Mouse (Mus musculus): ENCODE measurements around the gene Adra2b. TPM values are rescaled to one million over a fixed set of nuclear protein-coding genes. Genes with fewer than 3 reads are reported as not detected.

The Adra2b gene
- polyA plus RNA-seq, 1 experiment from 2014 or later, result 0.62 TPM

DNA sequence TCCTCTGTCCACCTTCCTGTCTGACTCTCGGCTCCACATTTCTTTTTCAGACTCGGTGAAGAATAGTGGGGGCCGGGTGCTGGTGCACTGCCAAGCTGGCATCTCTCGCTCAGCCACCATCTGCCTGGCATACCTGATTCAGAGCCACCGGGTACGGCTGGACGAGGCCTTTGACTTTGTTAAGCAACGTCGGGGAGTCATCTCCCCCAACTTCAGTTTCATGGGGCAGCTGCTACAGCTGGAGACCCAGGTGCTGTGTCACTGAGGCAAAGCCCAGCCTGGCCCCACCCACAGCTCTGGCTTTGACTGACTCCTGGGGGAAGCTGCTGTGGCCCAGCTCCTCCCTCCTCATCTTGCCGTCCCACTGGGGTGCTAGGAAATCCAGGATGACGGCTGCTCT lies 25.5 kb upstream of the Adra2b start:
- H3K9ac ChIP-seq (replicated peaks; ENCODE audit: low read depth, low read length), result no peak overlapping the region
- H3K4me2 ChIP-seq (ENCODE audit: low read length), result no peak overlapping the region
- no peak for ATAC-seq
- peaks cover 24% of the 10 kb centered on the region for H3K27me3 ChIP-seq (replicated peaks; ENCODE audit: control insufficient read depth, insufficient read depth, low read length)
- H3K4me1 ChIP-seq (replicated peaks; ENCODE audit: control insufficient read depth, insufficient read depth, low read length), result peaks cover 9% of the 10 kb centered on the region; the same call in 1 of the 2 replicates
- H3K36me3 ChIP-seq (ENCODE audit: control insufficient read depth, insufficient read depth), result no peaks in the 10 kb centered on the region
- H3K9me3 ChIP-seq (ENCODE audit: control insufficient read depth, low read length), result no peaks in the 10 kb centered on the region
- H3K27ac ChIP-seq (ENCODE audit: low read length), result no peak overlapping the region
- no peak overlapping the region; the same call in 1 of the 2 replicates for H3K4me3 ChIP-seq (replicated peaks; ENCODE audit: low read length)
- WGBS, result 54% methylated on average over 11 of the region's 11 CpGs

DNA sequence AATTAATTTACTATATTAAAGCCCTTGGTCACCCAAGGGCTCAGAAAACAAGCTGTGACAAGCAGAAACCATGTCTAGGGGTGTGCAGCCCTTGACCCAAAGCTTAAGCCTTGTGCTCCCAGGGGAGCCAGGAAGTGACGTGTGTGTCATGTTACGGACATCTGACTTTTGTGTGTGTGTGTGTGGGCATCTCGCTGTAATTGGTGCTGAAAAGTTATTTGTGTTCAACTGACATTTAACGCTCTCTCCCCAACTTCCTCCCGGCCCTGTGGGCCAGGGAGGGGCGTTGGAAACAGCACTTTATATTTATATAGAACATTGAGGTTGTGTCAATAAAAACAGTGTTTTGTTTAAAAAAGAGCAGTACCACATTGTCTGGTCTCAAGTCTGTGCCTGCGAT lies 25.0 kb upstream of the Adra2b start:
- ATAC-seq, result no peak
- 71% methylated on average over 7 of the region's 7 CpGs for WGBS
- Histone ChIP-seq H3K36me3 (ENCODE audit: control insufficient read depth, insufficient read depth) (no peaks in the 10 kb centered on the region), H3K4me3 (replicated peaks; ENCODE audit: low read length) (no peak overlapping the region), H3K4me1 (replicated peaks; ENCODE audit: control insufficient read depth, insufficient read depth, low read length) (peaks cover 9% of the 10 kb centered on the region; the same call in 1 of the 2 replicates), H3K9ac (replicated peaks; ENCODE audit: low read depth, low read length) (no peak overlapping the region), H3K27me3 (replicated peaks; ENCODE audit: control insufficient read depth, insufficient read depth, low read length) (peaks cover 24% of the 10 kb centered on the region), H3K27ac (ENCODE audit: low read length) (no peak overlapping the region), H3K9me3 (ENCODE audit: control insufficient read depth, low read length) (no peaks in the 10 kb centered on the region), H3K4me2 (ENCODE audit: low read length) (no peak overlapping the region)

DNA sequence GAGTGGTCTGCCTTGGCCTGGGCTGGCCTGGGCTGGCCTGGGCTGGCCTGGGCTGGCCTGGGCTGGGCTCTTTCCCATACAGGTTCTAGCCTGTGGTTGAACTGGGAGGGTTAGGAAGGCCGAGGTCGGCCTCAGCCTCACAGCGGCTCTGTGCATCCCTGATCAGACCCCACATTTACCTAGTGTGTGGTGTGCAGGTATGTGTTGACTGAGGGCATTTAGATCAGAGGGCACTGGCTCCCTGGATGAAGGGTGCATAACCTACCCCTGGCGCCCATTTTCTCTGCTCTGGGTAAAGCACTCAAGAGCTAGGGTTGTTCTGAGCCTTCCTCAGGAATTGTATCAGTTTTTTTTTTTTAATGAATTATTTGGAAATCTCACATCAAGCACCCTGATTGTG lies 24.6 kb upstream of the Adra2b start, which contains the start of gene Astl:
Gene Astl, plus strand, starts transcription at position 224 of the 400 bp plus-strand sequence.
- no peak for ATAC-seq
- Histone ChIP-seq H3K9ac (replicated peaks; ENCODE audit: low read depth, low read length) (no peak within 1 kb of the TSS), H3K4me2 (ENCODE audit: low read length) (no peak within 1 kb of the TSS), H3K36me3 (ENCODE audit: control insufficient read depth, insufficient read depth) (no peaks in the 10 kb centered on the region), H3K4me1 (replicated peaks; ENCODE audit: control insufficient read depth, insufficient read depth, low read length) (peaks cover 9% of the 10 kb centered on the region; the same call in 1 of the 2 replicates), H3K27ac (ENCODE audit: low read length) (no peak within 1 kb of the TSS), H3K9me3 (ENCODE audit: control insufficient read depth, low read length) (no peaks in the 10 kb centered on the region), H3K4me3 (replicated peaks; ENCODE audit: low read length) (no peak within 1 kb of the TSS; the same call in 1 of the 2 replicates), H3K27me3 (replicated peaks; ENCODE audit: control insufficient read depth, insufficient read depth, low read length) (peaks cover 24% of the 10 kb centered on the region)
- WGBS, result 69% methylated on average over 4 of the region's 4 CpGs

GRCm38 (mm10) chr2:127338833-127339232 lies 24.2 kb upstream of the Adra2b start:
- Histone ChIP-seq H3K27ac (ENCODE audit: low read length) (no peak overlapping the region), H3K9me3 (ENCODE audit: control insufficient read depth, low read length) (no peaks in the 10 kb centered on the region), H3K4me2 (ENCODE audit: low read length) (no peak overlapping the region), H3K36me3 (ENCODE audit: control insufficient read depth, insufficient read depth) (no peaks in the 10 kb centered on the region), H3K27me3 (replicated peaks; ENCODE audit: control insufficient read depth, insufficient read depth, low read length) (peaks cover 24% of the 10 kb centered on the region), H3K4me3 (replicated peaks; ENCODE audit: low read length) (no peak overlapping the region), H3K4me1 (replicated peaks; ENCODE audit: control insufficient read depth, insufficient read depth, low read length) (peaks cover 9% of the 10 kb centered on the region; the same call in 1 of the 2 replicates), H3K9ac (replicated peaks; ENCODE audit: low read depth, low read length) (no peak overlapping the region)
- ATAC-seq, result no peak
- 69% methylated on average over 4 of the region's 4 CpGs for WGBS

- no peaks in the 10 kb centered on the region for H3K36me3 ChIP-seq (ENCODE audit: control insufficient read depth, insufficient read depth)
- H3K9me3 ChIP-seq (ENCODE audit: control insufficient read depth, low read length), result no peaks in the 10 kb centered on the region
- H3K9ac ChIP-seq (replicated peaks; ENCODE audit: low read depth, low read length), result no peak overlapping the region
- ATAC-seq, result no peak
- H3K27ac ChIP-seq (ENCODE audit: low read length), result no peak overlapping the region
- H3K4me3 ChIP-seq (replicated peaks; ENCODE audit: low read length), result no peak overlapping the region
- peaks cover 9% of the 10 kb centered on the region; the same call in 1 of the 2 replicates for H3K4me1 ChIP-seq (replicated peaks; ENCODE audit: control insufficient read depth, insufficient read depth, low read length)
- peaks cover 24% of the 10 kb centered on the region for H3K27me3 ChIP-seq (replicated peaks; ENCODE audit: control insufficient read depth, insufficient read depth, low read length)
- WGBS, result 82% methylated on average over 6 of the region's 6 CpGs
- H3K4me2 ChIP-seq (ENCODE audit: low read length), result no peak overlapping the region
These were observed 23.7 kb upstream of the Adra2b start for GRCm38 (mm10) chr2:127339262-127339661.

- Histone ChIP-seq H3K4me2 (ENCODE audit: low read length) (no peak overlapping the region), H3K27me3 (replicated peaks; ENCODE audit: control insufficient read depth, insufficient read depth, low read length) (peaks cover 12% of the 10 kb centered on the region), H3K9me3 (ENCODE audit: control insufficient read depth, low read length) (no peaks in the 10 kb centered on the region), H3K4me1 (replicated peaks; ENCODE audit: control insufficient read depth, insufficient read depth, low read length) (0 out of 2 replicates have a peak, but pooled peaks cover 4% of the 10 kb centered on the region), H3K27ac (ENCODE audit: low read length) (no peak overlapping the region), H3K4me3 (replicated peaks; ENCODE audit: low read length) (no peak overlapping the region), H3K9ac (replicated peaks; ENCODE audit: low read depth, low read length) (no peak overlapping the region), H3K36me3 (ENCODE audit: control insufficient read depth, insufficient read depth) (no peaks in the 10 kb centered on the region)
- ATAC-seq, result no peak
- WGBS, result 11% methylated on average over 3 of the region's 3 CpGs
These were observed 21.8 kb upstream of the Adra2b start for GRCm38 (mm10) chr2:127341159-127341558.

DNA sequence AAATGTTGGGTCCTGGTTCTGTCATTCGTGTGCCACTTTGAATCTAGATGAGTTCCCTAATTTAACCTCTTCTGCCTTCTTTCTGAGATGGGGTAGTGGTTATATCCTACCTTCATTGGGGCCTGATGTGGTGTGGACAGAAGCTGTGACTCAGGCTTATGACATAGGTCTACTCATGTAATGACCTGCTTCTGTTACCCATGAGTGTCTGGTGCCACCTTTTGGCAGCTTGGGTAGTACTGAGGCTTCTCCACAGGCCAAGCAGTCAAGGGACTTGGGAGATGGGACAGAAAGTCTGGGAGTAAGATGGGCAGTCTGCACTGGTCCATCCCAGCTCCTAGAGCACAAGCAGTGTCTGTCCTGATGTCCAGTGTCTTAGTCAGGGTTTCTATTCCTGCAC lies 16.7 kb upstream of the Adra2b start:
- no peaks in the 10 kb centered on the region for H3K27me3 ChIP-seq (replicated peaks; ENCODE audit: control insufficient read depth, insufficient read depth, low read length)
- H3K4me2 ChIP-seq (ENCODE audit: low read length), result no peak overlapping the region
- WGBS, result 73% methylated on average over 1 of the region's 1 CpGs
- no peak overlapping the region for H3K4me3 ChIP-seq (replicated peaks; ENCODE audit: low read length)
- no peaks in the 10 kb centered on the region for H3K36me3 ChIP-seq (ENCODE audit: control insufficient read depth, insufficient read depth)
- no peak overlapping the region for H3K9ac ChIP-seq (replicated peaks; ENCODE audit: low read depth, low read length)
- H3K9me3 ChIP-seq (ENCODE audit: control insufficient read depth, low read length), result no peaks in the 10 kb centered on the region
- no peak for ATAC-seq
- no peaks in the 10 kb centered on the region for H3K4me1 ChIP-seq (replicated peaks; ENCODE audit: control insufficient read depth, insufficient read depth, low read length)
- no peak overlapping the region for H3K27ac ChIP-seq (ENCODE audit: low read length)

- no peaks in the 10 kb centered on the region for H3K36me3 ChIP-seq (ENCODE audit: control insufficient read depth, insufficient read depth)
- WGBS, result 85% methylated on average over 13 of the region's 13 CpGs
- H3K4me2 ChIP-seq (ENCODE audit: low read length), result no peak overlapping the region
- H3K27me3 ChIP-seq (replicated peaks; ENCODE audit: control insufficient read depth, insufficient read depth, low read length), result no peaks in the 10 kb centered on the region
- no peaks in the 10 kb centered on the region for H3K9me3 ChIP-seq (ENCODE audit: control insufficient read depth, low read length)
- H3K4me1 ChIP-seq (replicated peaks; ENCODE audit: control insufficient read depth, insufficient read depth, low read length), result no peaks in the 10 kb centered on the region
- H3K4me3 ChIP-seq (replicated peaks; ENCODE audit: low read length), result no peak overlapping the region
- H3K9ac ChIP-seq (replicated peaks; ENCODE audit: low read depth, low read length), result no peak overlapping the region
- H3K27ac ChIP-seq (ENCODE audit: low read length), result no peak overlapping the region
- ATAC-seq, result no peak
These were observed 15.6 kb upstream of the Adra2b start for GRCm38 (mm10) chr2:127347147-127347985.

DNA sequence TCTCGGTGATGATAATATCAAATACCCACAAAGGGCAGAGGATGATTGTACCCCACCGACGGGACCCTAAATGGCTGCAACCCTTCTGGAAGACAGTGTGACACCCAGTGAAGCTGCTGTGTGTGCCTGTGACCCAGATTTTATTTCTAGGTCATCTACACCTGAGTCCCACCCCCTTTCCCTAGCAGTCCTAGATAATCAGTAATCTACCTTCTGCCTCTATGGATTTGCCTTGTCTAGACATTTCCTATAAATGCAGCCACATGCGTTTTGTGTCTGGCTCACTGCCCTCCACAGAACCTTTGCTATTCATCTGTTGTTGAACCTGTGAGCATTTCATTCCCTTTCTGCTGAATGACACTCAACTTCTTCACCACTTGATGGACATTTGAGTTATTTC lies 9.1 kb upstream of the Adra2b start:
- no peaks in the 10 kb centered on the region for H3K36me3 ChIP-seq (ENCODE audit: control insufficient read depth, insufficient read depth)
- H3K4me1 ChIP-seq (replicated peaks; ENCODE audit: control insufficient read depth, insufficient read depth, low read length), result no peaks in the 10 kb centered on the region
- no peak overlapping the region for H3K4me3 ChIP-seq (replicated peaks; ENCODE audit: low read length)
- 92% methylated on average over 4 of the region's 4 CpGs for WGBS
- no peak overlapping the region for H3K9ac ChIP-seq (replicated peaks; ENCODE audit: low read depth, low read length)
- no peaks in the 10 kb centered on the region for H3K9me3 ChIP-seq (ENCODE audit: control insufficient read depth, low read length)
- no peak overlapping the region for H3K4me2 ChIP-seq (ENCODE audit: low read length)
- H3K27ac ChIP-seq (ENCODE audit: low read length), result no peak overlapping the region
- no peak for ATAC-seq
- H3K27me3 ChIP-seq (replicated peaks; ENCODE audit: control insufficient read depth, insufficient read depth, low read length), result 0 out of 2 replicates have a peak, but pooled peaks cover 2% of the 10 kb centered on the region

All from forebrain, embryonic 16.5 days (tissue).